Mouse (Mus musculus): ENCODE results near the gene Prkcq. TPM values are rescaled to one million over a fixed set of nuclear protein-coding genes. Genes with fewer than 3 reads are reported as not detected.

Prkcq gene
- total RNA-seq, 2 experiments from 2014 or later, result 6.8 to 7.5 TPM

DNA sequence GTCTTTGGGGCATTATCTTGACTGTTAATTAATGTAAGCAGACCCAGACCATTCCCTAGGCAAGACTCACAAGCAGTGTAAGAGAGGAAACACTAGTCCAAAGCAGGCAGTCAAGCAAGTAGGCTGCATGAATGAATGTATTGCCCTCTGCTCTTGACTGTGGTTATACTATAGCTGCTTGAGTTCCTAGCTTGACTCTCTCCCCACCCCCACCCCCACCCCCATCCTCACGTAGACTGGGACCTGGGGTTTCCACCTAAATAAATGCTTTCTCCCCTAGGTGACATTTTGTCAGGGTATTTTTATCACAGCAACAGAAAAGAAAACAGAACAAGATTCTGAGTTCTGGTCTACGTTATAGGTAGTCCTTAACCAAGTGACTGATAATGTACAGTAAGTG lies 57.2 kb downstream of the Prkcq start:
- H3K4me3 ChIP-seq, result no peak overlapping the region
- no peak for DNase-seq (ENCODE audit: extremely low spot score in 1 of 2, low spot score in 2 of 2)
- no peak overlapping the region for H3K27ac ChIP-seq
- intact Hi-C loops (cut with DNase I), result no loop called here
- TF ChIP-seq CTCF (IDR thresholded peaks at IDR 0.05), result no peak

DNA sequence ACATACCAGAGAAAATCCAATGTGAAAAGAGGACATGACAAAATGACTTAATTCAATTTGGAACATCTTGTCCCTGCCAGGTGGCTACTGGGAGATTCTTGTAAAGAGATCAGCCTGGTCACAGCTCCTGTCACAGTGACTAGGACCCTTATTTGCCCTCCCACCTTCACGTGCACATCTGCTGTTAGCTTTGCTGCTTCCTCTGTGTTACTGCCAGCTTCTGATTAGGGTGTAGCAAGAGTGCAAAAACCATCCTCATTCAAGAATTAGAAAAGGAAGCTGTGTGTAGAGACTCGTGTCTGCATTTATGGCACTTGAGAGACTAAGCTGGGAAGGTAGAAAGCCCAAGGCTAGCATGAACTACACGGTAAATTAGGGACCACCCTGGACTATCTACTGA lies 59.2 kb downstream of the Prkcq start:
- intact Hi-C loops (cut with DNase I), result no loop called here
- no peak overlapping the region for H3K27ac ChIP-seq
- TF ChIP-seq CTCF (IDR thresholded peaks at IDR 0.05), result no peak
- no peak overlapping the region for H3K4me3 ChIP-seq
- no peak for DNase-seq (ENCODE audit: extremely low spot score in 1 of 2, low spot score in 2 of 2)

GRCm38 (mm10) chr2:11231988-11232387 lies 60.1 kb downstream of the Prkcq start:
- no peak overlapping the region for H3K27ac ChIP-seq
- H3K4me3 ChIP-seq, result no peak overlapping the region
- TF ChIP-seq CTCF (IDR thresholded peaks at IDR 0.05), result no peak
- intact Hi-C loops (cut with DNase I), result no loop called here
- no peak for DNase-seq (ENCODE audit: extremely low spot score in 1 of 2, low spot score in 2 of 2)

GRCm38 (mm10) chr2:11238254-11238653 lies 66.3 kb downstream of the Prkcq start:
- DNase-seq (ENCODE audit: extremely low spot score in 1 of 2, low spot score in 2 of 2), result no peak
- no peak overlapping the region for H3K4me3 ChIP-seq
- no peak overlapping the region for H3K27ac ChIP-seq
- intact Hi-C loops (cut with DNase I), result no loop called here
- TF ChIP-seq CTCF (IDR thresholded peaks at IDR 0.05), result no peak

DNA sequence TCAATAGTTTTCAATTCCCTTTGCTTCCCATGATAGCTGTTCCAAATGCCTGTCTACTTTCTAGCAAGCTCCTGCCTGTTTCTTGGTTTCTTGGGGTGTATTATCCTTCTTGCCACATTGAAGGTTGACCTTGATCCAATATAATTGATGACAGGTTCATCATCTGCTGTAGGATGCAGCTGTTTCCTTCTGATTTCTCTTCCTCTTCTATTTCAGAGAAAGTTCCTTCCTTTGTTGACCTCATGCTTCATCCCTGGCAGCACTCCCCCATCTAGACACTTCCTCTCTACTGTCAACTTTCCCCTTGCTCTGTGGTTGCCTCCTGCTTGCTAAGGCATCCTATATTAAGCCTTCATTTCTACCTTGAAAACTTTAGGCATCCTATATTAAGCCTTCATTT lies 67.6 kb downstream of the Prkcq start:
- Histone ChIP-seq H3K27ac (no peak overlapping the region), H3K4me3 (no peak overlapping the region)
- intact Hi-C loops (cut with DNase I), result no loop called here
- DNase-seq (ENCODE audit: extremely low spot score in 1 of 2, low spot score in 2 of 2), result no peak
- TF ChIP-seq CTCF (IDR thresholded peaks at IDR 0.05), result no peak

DNA sequence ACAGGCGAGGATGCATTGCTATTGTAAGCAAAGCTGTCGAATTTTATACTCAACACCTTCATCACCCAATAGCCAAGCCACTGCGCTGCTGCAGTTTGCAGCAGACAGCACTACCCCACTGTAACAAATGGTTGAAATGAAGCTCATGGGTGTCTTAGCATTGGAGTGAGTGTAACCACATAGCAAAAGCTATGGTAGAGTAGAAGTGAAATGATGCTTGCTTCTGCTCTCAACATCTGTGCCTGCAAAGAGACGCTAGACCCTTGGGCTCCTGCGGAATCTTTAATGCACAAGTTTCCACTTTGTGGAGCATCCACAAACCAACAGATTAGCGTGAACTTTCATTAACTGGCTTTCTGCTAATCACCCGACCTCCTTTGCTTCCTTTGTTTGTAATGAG lies 74.0 kb downstream of the Prkcq start:
- intact Hi-C loops (cut with DNase I), result no loop called here
- Histone ChIP-seq H3K4me3 (no peak overlapping the region), H3K27ac (no peak overlapping the region)
- DNase-seq (ENCODE audit: extremely low spot score in 1 of 2, low spot score in 2 of 2), result no peak
- no peak for TF ChIP-seq CTCF (IDR thresholded peaks at IDR 0.05)

DNA sequence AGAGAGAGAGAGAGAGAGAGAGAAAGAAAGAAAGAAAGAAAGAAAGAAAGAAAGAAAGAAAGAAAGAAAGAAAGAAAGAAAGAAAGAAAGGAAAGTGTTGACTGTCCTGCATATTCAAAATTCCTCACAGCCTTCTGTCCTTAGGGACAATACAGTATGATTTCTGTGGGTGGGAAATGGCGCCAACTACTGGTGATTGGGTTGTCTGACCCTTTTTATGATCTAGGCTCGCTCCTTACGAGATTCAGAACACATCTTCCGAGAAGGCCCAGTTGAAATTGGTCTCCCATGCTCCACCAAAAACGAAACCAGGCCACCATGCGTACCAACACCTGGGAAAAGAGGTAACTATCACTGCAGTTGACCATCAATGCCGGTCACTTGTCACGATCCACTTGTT lies 82.0 kb downstream of the Prkcq start:
- peak; percentile 63 for TF ChIP-seq CTCF (IDR thresholded peaks at IDR 0.05)
- H3K4me3 ChIP-seq, result no peak overlapping the region
- H3K27ac ChIP-seq, result no peak overlapping the region
- intact Hi-C loops (cut with DNase I), result loop anchor here (5.0 to 10.0 kb wide), 2 partner anchors 82 to 139 kb away; partner anchors contain the start of gene Prkcq
- DNase-seq (ENCODE audit: extremely low spot score in 1 of 2, low spot score in 2 of 2), result peak; percentile 14 to 17

DNA sequence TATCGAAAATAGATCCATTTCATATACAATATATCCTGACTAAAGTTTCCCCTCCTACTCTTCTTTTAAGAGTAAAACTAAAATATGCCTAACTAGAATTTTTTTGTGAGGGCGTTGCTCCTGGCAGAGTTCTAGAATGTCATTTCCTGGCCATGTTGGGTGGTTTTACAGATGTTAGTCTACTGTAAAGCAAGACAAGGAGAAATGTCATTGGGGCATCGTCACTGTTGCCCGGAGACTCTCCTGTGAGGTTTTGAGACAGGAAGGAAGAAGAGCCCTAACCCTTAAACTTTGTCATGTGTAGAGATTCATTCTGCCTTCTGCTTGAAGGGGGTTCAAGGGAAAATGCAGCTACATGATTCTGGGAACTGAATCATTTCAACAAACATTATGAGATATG lies 82.5 kb downstream of the Prkcq start:
- no peak overlapping the region for H3K4me3 ChIP-seq
- TF ChIP-seq CTCF (IDR thresholded peaks at IDR 0.05), result no peak
- DNase-seq (ENCODE audit: extremely low spot score in 1 of 2, low spot score in 2 of 2), result no peak
- intact Hi-C loops (cut with DNase I), result loop anchor here (5.0 to 10.0 kb wide), 2 partner anchors 82 to 140 kb away; partner anchors contain the start of gene Prkcq
- no peak overlapping the region for H3K27ac ChIP-seq

- intact Hi-C loops (cut with DNase I), result loop anchor here (10.0 kb wide), 1 partner anchor 143 kb away; no protein-coding TSS in a partner anchor
- no peak overlapping the region for H3K27ac ChIP-seq
- H3K4me3 ChIP-seq, result no peak overlapping the region
- DNase-seq (ENCODE audit: extremely low spot score in 1 of 2, low spot score in 2 of 2), result no peak
- no peak for TF ChIP-seq CTCF (IDR thresholded peaks at IDR 0.05)
Observed at GRCm38 (mm10) chr2:11257260-11257850, 85.4 kb downstream of the Prkcq start.

DNA sequence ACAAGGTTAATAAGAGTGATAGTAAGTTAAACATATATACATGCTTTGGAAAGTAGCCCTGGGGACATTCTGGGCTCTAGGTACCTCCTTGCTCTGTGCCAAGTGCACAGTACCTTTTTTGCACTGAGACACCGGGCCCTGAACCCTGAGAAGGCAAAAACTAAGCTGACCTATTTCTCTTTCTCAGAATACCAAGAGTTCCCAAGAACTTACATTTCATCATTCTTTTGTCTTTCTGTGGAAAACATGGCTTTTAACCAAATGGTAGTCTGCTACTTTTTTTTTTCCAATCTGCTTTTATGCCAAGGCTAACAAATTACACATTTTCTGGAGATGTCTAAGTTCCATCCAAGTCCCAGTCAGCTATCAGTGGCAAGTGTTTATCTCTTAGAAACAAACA lies 86.3 kb downstream of the Prkcq start:
- TF ChIP-seq CTCF (IDR thresholded peaks at IDR 0.05), result no peak
- Histone ChIP-seq H3K27ac (no peak overlapping the region), H3K4me3 (no peak overlapping the region)
- intact Hi-C loops (cut with DNase I), result loop anchor here (10.0 kb wide), 1 partner anchor 143 kb away; no protein-coding TSS in a partner anchor
- DNase-seq (ENCODE audit: extremely low spot score in 1 of 2, low spot score in 2 of 2), result no peak

DNA sequence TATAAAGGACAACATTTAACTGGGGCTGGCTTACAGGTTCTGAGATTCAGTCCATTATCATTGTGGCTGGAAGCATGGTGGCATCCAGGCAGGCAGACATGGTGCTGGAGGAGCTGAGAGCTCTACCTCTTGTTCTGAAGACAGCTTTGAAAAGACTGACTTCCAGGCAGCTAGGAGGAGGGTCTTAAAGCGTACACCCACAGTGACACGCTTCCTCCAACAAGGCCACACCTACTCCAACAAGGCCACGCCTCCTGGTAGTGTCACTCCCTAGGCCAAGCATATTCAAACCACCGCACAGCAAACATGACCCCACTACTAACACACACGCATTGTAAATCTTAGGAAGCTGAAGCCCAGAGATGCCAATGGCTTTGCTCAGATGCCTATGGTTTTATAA lies 87.5 kb downstream of the Prkcq start:
- no peak for TF ChIP-seq CTCF (IDR thresholded peaks at IDR 0.05)
- intact Hi-C loops (cut with DNase I), result loop anchor here (10.0 kb wide), 1 partner anchor 145 kb away; no protein-coding TSS in a partner anchor
- no peak overlapping the region for H3K4me3 ChIP-seq
- no peak for DNase-seq (ENCODE audit: extremely low spot score in 1 of 2, low spot score in 2 of 2)
- H3K27ac ChIP-seq, result no peak overlapping the region

GRCm38 (mm10) chr2:11264836-11265235 lies 92.9 kb downstream of the Prkcq start:
- no peak overlapping the region for H3K27ac ChIP-seq
- no peak for TF ChIP-seq CTCF (IDR thresholded peaks at IDR 0.05)
- no peak for DNase-seq (ENCODE audit: extremely low spot score in 1 of 2, low spot score in 2 of 2)
- intact Hi-C loops (cut with DNase I), result no loop called here
- H3K4me3 ChIP-seq, result no peak overlapping the region

GRCm38 (mm10) chr2:11265455-11265854 lies 93.5 kb downstream of the Prkcq start:
- H3K4me3 ChIP-seq, result no peak overlapping the region
- H3K27ac ChIP-seq, result no peak overlapping the region
- intact Hi-C loops (cut with DNase I), result no loop called here
- no peak for DNase-seq (ENCODE audit: extremely low spot score in 1 of 2, low spot score in 2 of 2)
- no peak; the same call in 1 of the 2 replicates for TF ChIP-seq CTCF (IDR thresholded peaks at IDR 0.05)

Measured in left cerebral cortex, adult 2 months (tissue).